Mouse (Mus musculus): ENCODE data around the gene Sox5. TPM values are rescaled to one million over a fixed set of nuclear protein-coding genes. Genes with fewer than 3 reads are reported as not detected.

Sox5 gene
- total RNA-seq (2023) = under 1 TPM; 0.22 to 0.44 TPM

DNA sequence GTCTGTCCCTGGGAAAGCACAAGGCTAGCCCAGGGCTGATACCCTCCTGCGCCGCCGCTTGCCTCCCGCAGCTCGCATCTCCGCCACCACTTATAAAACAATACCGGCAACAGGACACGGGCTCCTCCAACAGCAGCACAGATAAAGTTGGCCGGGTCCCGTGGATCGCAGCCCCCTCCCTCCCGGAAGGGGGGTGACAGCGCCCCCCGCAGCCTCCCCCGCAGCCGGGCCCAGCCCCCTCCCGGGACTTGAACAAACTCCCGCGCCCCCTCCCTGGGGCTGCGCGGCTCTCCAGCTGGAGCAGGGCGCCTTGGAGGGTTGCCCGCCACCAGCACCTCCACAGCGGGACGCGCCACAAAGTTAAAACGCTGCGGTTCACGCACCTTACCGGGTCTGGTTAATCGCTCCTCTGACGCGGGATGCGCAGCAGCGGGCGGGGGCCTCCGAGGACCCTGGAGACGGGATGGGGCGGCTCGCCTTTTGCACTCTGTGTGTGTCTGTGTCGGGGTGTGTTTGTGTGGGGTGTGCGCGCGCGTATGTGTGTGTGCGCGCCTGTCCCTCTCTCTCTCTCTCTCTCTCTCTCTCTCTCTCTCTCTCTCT is at the start of gene Sox5:
TSS of gene Sox5 (minus strand) at position 547 of the 600 bp plus-strand sequence.

Measured in neutrophil, adult 83 days (primary cell).